Mouse (Mus musculus) megakaryocyte progenitor cell, adult 5-6 weeks (primary cell): ENCODE measurements around the gene Crebrf. TPM values are rescaled to one million over a fixed set of nuclear protein-coding genes. Genes with fewer than 3 reads are reported as not detected.

Experiments
- ATAC-seq: replicated peaks from 2 replicates; pipeline ENCODE4 v1.8.0; 2016; ENCODE audit warnings: mild to moderate bottlenecking, moderate TSS enrichment, inconsistent platforms; ENCODE audit not compliant: poor library complexity
- total RNA-seq, 2 experiments: library from RNA; stranded (forward) in 1 of 2; stranded (reverse) in 1 of 2; fragments of 157-497, 149-512 nt in 1 of 2; fragments of 200-1000 nt in 1 of 2; gene quantifications; 2 replicates each; pipeline versions ENCODE4 v1.2.3 to v1.2.4; 2015 to 2017

Gene Crebrf
- total RNA-seq, 2 experiments from 2014 or later, result 13.5 to 18.0 TPM

- ATAC-seq, result no peak
Observed at GRCm38 (mm10) chr17:26813497-26813896, 98.0 kb downstream of the Crebrf start.

GRCm38 (mm10) chr17:26816810-26817209 is 101.4 kb downstream of the Crebrf start:
- ATAC-seq, result peak; percentile 31; the same call in 1 of the 2 replicates

GRCm38 (mm10) chr17:26817776-26818175 is 102.3 kb downstream of the Crebrf start:
- ATAC-seq, result no peak

- no peak for ATAC-seq
Observed at GRCm38 (mm10) chr17:26826131-26826530, 110.7 kb downstream of the Crebrf start.

Other genes with a start within 250 kb of the Crebrf start
- gene Ergic1, start 154.2 kb upstream of the Crebrf start, total RNA-seq (2015), result 99.7 and 123 TPM in 2 replicates
- gene Ergic1, start 154.2 kb upstream of the Crebrf start, total RNA-seq (2017), result 42.2 and 48.3 TPM in 2 replicates
- 89.7 and 162 TPM in 2 replicates for gene Dusp1, start 153.5 kb upstream of the Crebrf start, total RNA-seq (2015)
- 16.1 and 29.6 TPM in 2 replicates for gene Dusp1, start 153.5 kb upstream of the Crebrf start, total RNA-seq (2017)
- 233 and 245 TPM in 2 replicates for gene Atp6v0e, start 52.4 kb upstream of the Crebrf start, total RNA-seq (2015)
- gene Atp6v0e, start 52.4 kb upstream of the Crebrf start, total RNA-seq (2017), result 309 and 383 TPM in 2 replicates
- 38.2 and 42.5 TPM in 2 replicates for gene Bnip1, start 65.4 kb downstream of the Crebrf start, total RNA-seq (2015)
- gene Bnip1, start 65.4 kb downstream of the Crebrf start, total RNA-seq (2017), result 47.6 and 48.6 TPM in 2 replicates
- gene Nkx2-5, start 129.4 kb downstream of the Crebrf start, total RNA-seq (2015), result not detected in 2 replicates
- not detected in 2 replicates for gene Nkx2-5, start 129.4 kb downstream of the Crebrf start, total RNA-seq (2017)
- gene Kifc5b, start 201.4 kb downstream of the Crebrf start, total RNA-seq (2015), result 2.6 and 4.6 TPM in 2 replicates
- 13.8 and 16.0 TPM in 2 replicates for gene Kifc5b, start 201.4 kb downstream of the Crebrf start, total RNA-seq (2017)
- gene Phf1, start 217.4 kb downstream of the Crebrf start, total RNA-seq (2015), result 2.1 TPM in 2 replicates
- 3.5 and 4.6 TPM in 2 replicates for gene Phf1, start 217.4 kb downstream of the Crebrf start, total RNA-seq (2017)
- 181 and 216 TPM in 2 replicates for gene Cuta, start 223.9 kb downstream of the Crebrf start, total RNA-seq (2015)
- 75.8 and 82.9 TPM in 2 replicates for gene Cuta, start 223.9 kb downstream of the Crebrf start, total RNA-seq (2017)
- gene Syngap1, start 225.6 kb downstream of the Crebrf start, total RNA-seq (2015), result 5.3 and 11.6 TPM in 2 replicates
- gene Syngap1, start 225.6 kb downstream of the Crebrf start, total RNA-seq (2017), result 3.6 TPM in 2 replicates